Mouse (Mus musculus) ES-CJ7 (cell line): ENCODE results near the gene Xdh.

Source experiments
- DNase-seq: peaks from one replicate; pipeline ENCODE4 v3.0.0; 2011; ENCODE audit warnings: low read depth, low spot score

The Xdh gene

GRCm38 (mm10) chr17:73950062-73950735, at the start of gene Xdh:
Gene Xdh (minus strand): TSS chr17:73950196.
- DNase-seq: no peak

- DNase-seq: no peak
These were observed 46.1 kb upstream of the Xdh start for GRCm38 (mm10) chr17:73995907-73996645.

- DNase-seq: no peak
These were observed 41.3 kb upstream of the Xdh start for GRCm38 (mm10) chr17:73991264-73991663.

- no peak for DNase-seq
These were observed 36.6 kb upstream of the Xdh start for GRCm38 (mm10) chr17:73986571-73986970.

- no peak for DNase-seq
These were observed 35.9 kb upstream of the Xdh start for GRCm38 (mm10) chr17:73985936-73986335.

- DNase-seq: no peak
These were observed 34.5 kb upstream of the Xdh start for GRCm38 (mm10) chr17:73984508-73984907.

GRCm38 (mm10) chr17:73982871-73983270, 32.9 kb upstream of the Xdh start:
- DNase-seq: no peak

- DNase-seq: no peak
These were observed 26.1 kb upstream of the Xdh start for GRCm38 (mm10) chr17:73976066-73976465.

GRCm38 (mm10) chr17:73972648-73973047, 22.7 kb upstream of the Xdh start:
- no peak for DNase-seq

GRCm38 (mm10) chr17:73971291-73971690, 21.3 kb upstream of the Xdh start:
- no peak for DNase-seq

GRCm38 (mm10) chr17:73970361-73971027, 20.5 kb upstream of the Xdh start:
- DNase-seq: no peak

GRCm38 (mm10) chr17:73964856-73965255, 14.9 kb upstream of the Xdh start:
- DNase-seq: no peak

- DNase-seq: no peak
These were observed 12.6 kb upstream of the Xdh start for GRCm38 (mm10) chr17:73962628-73963043.

- DNase-seq: no peak
These were observed 11.9 kb upstream of the Xdh start for GRCm38 (mm10) chr17:73961801-73962403.

GRCm38 (mm10) chr17:73960745-73961144, 10.7 kb upstream of the Xdh start:
- DNase-seq: no peak

- DNase-seq: no peak
These were observed 2.1 kb upstream of the Xdh start for GRCm38 (mm10) chr17:73952103-73952521.

- no peak for DNase-seq
These were observed 974 bp upstream of the Xdh start for GRCm38 (mm10) chr17:73950970-73951369.

- DNase-seq: no peak
These were observed 498 bp downstream of the Xdh start for GRCm38 (mm10) chr17:73949498-73949897.

- no peak for DNase-seq
These were observed 1.2 kb downstream of the Xdh start for GRCm38 (mm10) chr17:73948801-73949200.

- no peak for DNase-seq
These were observed 2.0 kb downstream of the Xdh start for GRCm38 (mm10) chr17:73948039-73948438.

- DNase-seq: no peak
These were observed 3.1 kb downstream of the Xdh start for GRCm38 (mm10) chr17:73946856-73947255.

- DNase-seq: no peak
These were observed 5.3 kb downstream of the Xdh start for GRCm38 (mm10) chr17:73944661-73945060.
